ENCODE assay signal across 8 mouse cellular contexts in the genomic region with DNA sequence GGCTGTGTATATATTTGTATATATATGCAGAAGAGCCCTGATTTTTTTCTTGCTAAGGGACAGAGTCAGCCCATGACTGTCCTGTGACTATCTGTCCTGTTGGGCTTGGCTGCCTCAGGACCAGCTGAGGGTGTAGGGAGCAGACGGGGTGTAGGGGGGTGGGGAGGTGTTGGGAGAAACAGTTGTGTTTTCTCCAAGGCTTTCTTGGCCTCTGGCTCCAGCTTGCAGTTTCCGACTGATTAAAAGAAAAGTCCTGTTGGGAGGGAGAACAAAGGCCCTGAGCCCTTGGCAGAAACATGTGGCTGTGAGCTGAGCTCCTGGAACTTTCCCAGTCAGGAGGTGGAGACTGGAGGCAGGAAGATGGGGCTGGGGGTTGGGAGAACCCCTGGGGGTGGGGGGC. TPM values are rescaled to one million over a fixed set of nuclear protein-coding genes. Genes with fewer than 3 reads are reported as not detected.
DNase-seq lines count a peak whose midpoint lies in the region; ATAC-seq and TF ChIP-seq lines count a peak whose summit lies in the region.

No protein-coding gene starts in this region.

- no peak overlapping the region for H3K4me3 ChIP-seq in cerebellum, adult 2 months (replicated peaks; ENCODE audit: insufficient read depth, low read depth, low read length)
- H3K4me3 ChIP-seq in intestine, embryonic 16.5 days (ENCODE audit: low read length) = peak overlapping the region; percentile 78
- no peak overlapping the region for H3K4me3 ChIP-seq in liver, embryonic 13.5 days (replicated peaks)

- 38% methylated on average over 2 of the region's 2 CpGs for WGBS in cerebellum, adult 2 months
- WGBS in intestine, embryonic 16.5 days = 11% methylated on average over 2 of the region's 2 CpGs
- WGBS in liver, embryonic 13.5 days (ENCODE audit: insufficient replicate concordance) = 48% methylated on average over 2 of the region's 2 CpGs

- peak in 1 of 2 experiments; percentile 38 for DNase-seq in cerebellum, adult 2 months
- no peak for DNase-seq in cerebellum, postnatal 14 days
- DNase-seq in brain, adult 2 months (ENCODE audit: low read depth, low spot score) = peak; percentile 29
- DNase-seq in heart, adult 18-20 months = peak; percentile 75 to 87
- no peak for DNase-seq in liver, embryonic 13.5 days
- DNase-seq in right cerebral cortex, postnatal 25 days = peak; percentile 17

- H3K9ac ChIP-seq in intestine, embryonic 16.5 days (ENCODE audit: low read depth, low read length) = peak overlapping the region; percentile 88
- H3K9ac ChIP-seq in liver, embryonic 13.5 days = no peak overlapping the region

- peaks cover 6% of the 10 kb centered on the region; the same call in 1 of the 2 replicates for H3K9me3 ChIP-seq in intestine, embryonic 16.5 days (ENCODE audit: control insufficient read depth, low read length)
- H3K9me3 ChIP-seq in liver, embryonic 13.5 days (replicated peaks) = 0 out of 2 replicates have a peak, but pooled peaks cover 7% of the 10 kb centered on the region

- peak; percentile 21 for ATAC-seq in intestine, embryonic 16.5 days
- ATAC-seq in liver, embryonic 13.5 days (ENCODE audit: low read depth) = no peak
- ATAC-seq in erythroblast, adult 5-6 weeks (replicated peaks; ENCODE audit: low FRiP score, poor library complexity, severe bottlenecking) = no peak

- peak overlapping the region; percentile 37; the same call in 1 of the 2 replicates for H3K27ac ChIP-seq in cerebellum, adult 2 months (ENCODE audit: insufficient read depth, low read length)
- peak overlapping the region; percentile 88 for H3K27ac ChIP-seq in intestine, embryonic 16.5 days (ENCODE audit: low read length)
- no peak overlapping the region for H3K27ac ChIP-seq in liver, embryonic 13.5 days

- H3K4me1 ChIP-seq in cerebellum, adult 2 months (ENCODE audit: control insufficient read depth, insufficient read depth, low read length) = no peaks in the 10 kb centered on the region
- H3K4me1 ChIP-seq in intestine, embryonic 16.5 days (ENCODE audit: control insufficient read depth, insufficient read depth, low read length) = peaks cover 31% of the 10 kb centered on the region
- H3K4me1 ChIP-seq in liver, embryonic 13.5 days (replicated peaks) = peaks cover 24% of the 10 kb centered on the region

- H3K27me3 ChIP-seq in cerebellum, adult 2 months (ENCODE audit: control insufficient read depth, insufficient read depth, low read length) = no peaks in the 10 kb centered on the region; the same call in 1 of the 2 replicates
- no peaks in the 10 kb centered on the region for H3K27me3 ChIP-seq in intestine, embryonic 16.5 days (replicated peaks; ENCODE audit: control insufficient read depth, insufficient read depth, low read length)
- peaks cover 33% of the 10 kb centered on the region for H3K27me3 ChIP-seq in liver, embryonic 13.5 days

- peak overlapping the region; percentile 84 for H3K4me2 ChIP-seq in intestine, embryonic 16.5 days (ENCODE audit: low read depth, low read length)
- H3K4me2 ChIP-seq in liver, embryonic 13.5 days = 0 out of 2 replicates have a peak overlapping the region, but pooled peaks have one; percentile 5

- TF ChIP-seq CTCF in cerebellum, adult 2 months (IDR thresholded peaks at IDR 0.05; ENCODE audit: borderline replicate concordance, insufficient read depth, low read depth, low read length) = no peak

- TF ChIP-seq POLR2A in cerebellum, adult 2 months (IDR thresholded peaks at IDR 0.05; ENCODE audit: borderline replicate concordance, insufficient read depth, low read length) = no peak

- H3K36me3 ChIP-seq in intestine, embryonic 16.5 days (ENCODE audit: control insufficient read depth, insufficient read depth, low read length) = peaks cover 4% of the 10 kb centered on the region; the same call in 1 of the 2 replicates
- no peaks in the 10 kb centered on the region for H3K36me3 ChIP-seq in liver, embryonic 13.5 days

RNA-seq across cellular contexts. Expression of a gene that starts 2.0 kb away (rescaled TPM):
- polyA plus RNA-seq in cerebellum, adult 2 months (2012; rRNA removed) = 6.9 and 10.1 TPM in 2 replicates
- 10 to 100 TPM; 54.5 to 74.1 TPM for total RNA-seq in heart, adult 18-20 months (2021)
- polyA plus RNA-seq in intestine, embryonic 16.5 days (2015; fragmentation: Nextera tagmentation; extraction: Ambion mirVana) = 189 and 191 TPM in 2 replicates
- 10.4 and 11.6 TPM in 2 replicates for polyA plus RNA-seq in liver, embryonic 13.5 days (2015; fragmentation: Nextera tagmentation; extraction: Ambion mirVana)
- total RNA-seq in erythroblast, adult 5-6 weeks (2015; ENCODE audit: low replicate concordance) = not detected in 2 replicates
- total RNA-seq in erythroblast, adult 5-6 weeks (2017; ENCODE audit: low replicate concordance) = not detected in 2 replicates

Comparison
In these comparisons a context has a peak if more than half of its experiments do, and no peak if none do; other contexts are left out.
1. DNase-seq: peak in brain, adult 2 months (single experiment), heart, adult 18-20 months (2 of 2) and right cerebral cortex, postnatal 25 days (single experiment); none in cerebellum, postnatal 14 days (0 of 2) and liver, embryonic 13.5 days (single experiment).
2. RNA of a gene that starts 2.0 kb away (polyA plus RNA-seq): 189 to 191 TPM in intestine, embryonic 16.5 days; 10.4 to 11.6 TPM in liver, embryonic 13.5 days and 6.9 to 10.1 TPM in cerebellum, adult 2 months; every median in the first group is over 10 times any median in the second.